Mouse (Mus musculus) hindbrain, embryonic 11.5 days (tissue): Measurements from ENCODE around the gene Cnot9. TPM values are rescaled to one million over a fixed set of nuclear protein-coding genes. Genes with fewer than 3 reads are reported as not detected.

Source experiments
- ATAC-seq: fragments of 200-750 bp; cut with Nextera tagmentation; 2 replicates; pipeline ENCODE4 v1.8.0; 2017; ENCODE audit warnings: mild to moderate bottlenecking, moderate TSS enrichment, moderate library complexity; ENCODE audit not compliant: low FRiP score
- DNase-seq: peaks from one replicate; pipeline ENCODE4 v3.0.0-alpha.2; 2015; ENCODE audit warnings: low spot score
- H3K27ac ChIP-seq: fragments of 300-500 bp; sonication (generic); 2 replicates; pipeline ENCODE4 v1.5.1; 2014; ENCODE audit warnings: mild to moderate bottlenecking, low read depth, low read length
- H3K27me3 ChIP-seq: fragments of 300-500 bp; sonication (generic); 2 replicates; pipeline ENCODE4 v1.6.1; 2014; ENCODE audit warnings: mild to moderate bottlenecking, low read length, moderate library complexity, mixed read lengths; ENCODE audit not compliant: control insufficient read depth, insufficient read depth
- H3K36me3 ChIP-seq: fragments of 300-500 bp; sonication (generic); 2 replicates; pipeline ENCODE4 v1.6.1; 2014; ENCODE audit warnings: mild to moderate bottlenecking, low read length, moderate library complexity, mixed read lengths; ENCODE audit not compliant: control insufficient read depth, insufficient read depth
- H3K4me1 ChIP-seq: fragments of 300-500 bp; sonication (generic); replicated peaks from 2 replicates; pipeline ENCODE4 v1.6.1; 2014; ENCODE audit warnings: low read length, mixed read lengths; ENCODE audit not compliant: control insufficient read depth, insufficient read depth
- H3K4me2 ChIP-seq: fragments of 300-500 bp; sonication (generic); replicated peaks from 2 replicates; pipeline ENCODE4 v1.6.1; 2014; ENCODE audit warnings: mild to moderate bottlenecking, low read depth, low read length
- H3K4me3 ChIP-seq: fragments of 300-500 bp; sonication (generic); 2 replicates; pipeline ENCODE4 v1.5.1; 2014; ENCODE audit warnings: low read depth, low read length
- H3K9ac ChIP-seq: fragments of 300-500 bp; sonication (generic); 2 replicates; pipeline ENCODE4 v1.6.1; 2014; ENCODE audit warnings: low read depth, low read length
- H3K9me3 ChIP-seq: fragments of 300-500 bp; sonication (generic); 2 replicates; pipeline ENCODE4 v1.6.1; 2016; ENCODE audit warnings: low read length; ENCODE audit not compliant: control insufficient read depth
- WGBS: fragments of 180-500 bp; shearing (Covaris S2); extraction: QIAGEN DNeasy Blood & Tissue Kit; methylation state at CpG from one replicate; pipeline ENCODE4 v1.1.7; 2014; 5-methylcytosine and 5-hydroxymethylcytosine counted together
- polyA plus RNA-seq: library from polyadenylated mRNA; unstranded; fragments of >200 nt; fragmentation: Nextera tagmentation; extraction: Ambion mirVana; gene quantifications from 2 replicates; pipeline ENCODE4 v1.2.1, GENCODE M21; 2014

Gene Cnot9
- polyA plus RNA-seq, 1 experiment from 2014 or later = 88.0 TPM

DNA sequence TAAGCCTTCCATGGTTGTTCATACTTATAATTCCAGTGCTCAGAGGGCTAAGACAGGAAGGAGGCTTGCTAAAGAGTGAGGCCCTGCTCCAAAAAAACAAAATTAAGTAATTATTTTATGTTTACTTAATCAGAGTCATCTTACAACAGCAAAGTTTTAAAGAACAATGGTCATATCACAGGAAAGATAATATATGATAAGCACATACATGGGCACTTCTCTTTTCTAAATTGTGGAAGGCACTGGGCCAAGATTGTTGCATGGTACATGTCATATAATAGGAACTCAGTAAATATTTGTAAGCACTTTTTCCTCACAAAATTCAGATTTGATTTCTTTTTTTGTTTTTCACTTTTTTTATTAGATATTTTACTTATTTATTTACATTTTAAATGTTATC lies 14.0 kb downstream of the Cnot9 start:
- Histone ChIP-seq H3K36me3 (peaks cover 4% of the 10 kb centered on the region), H3K4me1 (no peaks in the 10 kb centered on the region), H3K27me3 (no peaks in the 10 kb centered on the region), H3K4me3 (no peak overlapping the region), H3K9ac (no peak overlapping the region), H3K4me2 (no peak overlapping the region), H3K27ac (no peak overlapping the region), H3K9me3 (no peaks in the 10 kb centered on the region)
- DNase-seq (no peak), ATAC-seq (no peak)

DNA sequence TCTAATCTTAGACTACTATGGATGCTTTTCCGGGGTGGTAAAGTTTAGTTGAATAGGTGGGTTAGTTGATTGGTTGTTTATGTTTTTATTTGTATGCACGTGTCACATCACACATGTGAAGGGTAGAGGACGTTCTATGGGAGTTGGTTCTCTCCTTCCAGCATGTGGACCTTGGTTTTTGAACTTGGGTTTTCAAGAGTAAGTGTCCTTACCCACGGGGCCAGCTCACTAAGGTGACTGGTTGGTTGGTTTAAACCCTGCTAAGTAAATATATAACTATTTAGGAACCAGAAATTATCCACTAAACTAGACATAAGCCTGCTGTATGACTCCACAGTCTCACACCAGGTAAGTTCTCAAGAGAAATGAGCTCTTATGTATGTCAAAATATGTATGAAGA lies 18.9 kb downstream of the Cnot9 start:
- peaks cover 13% of the 10 kb centered on the region for H3K36me3 ChIP-seq
- no peaks in the 10 kb centered on the region for H3K9me3 ChIP-seq
- no peak for ATAC-seq
- H3K4me3 ChIP-seq = no peak overlapping the region
- no peak overlapping the region for H3K9ac ChIP-seq
- 89% methylated on average over 4 of the region's 4 CpGs for WGBS
- no peak overlapping the region for H3K27ac ChIP-seq
- no peak for DNase-seq
- no peaks in the 10 kb centered on the region for H3K4me1 ChIP-seq
- no peaks in the 10 kb centered on the region for H3K27me3 ChIP-seq
- H3K4me2 ChIP-seq = no peak overlapping the region

DNA sequence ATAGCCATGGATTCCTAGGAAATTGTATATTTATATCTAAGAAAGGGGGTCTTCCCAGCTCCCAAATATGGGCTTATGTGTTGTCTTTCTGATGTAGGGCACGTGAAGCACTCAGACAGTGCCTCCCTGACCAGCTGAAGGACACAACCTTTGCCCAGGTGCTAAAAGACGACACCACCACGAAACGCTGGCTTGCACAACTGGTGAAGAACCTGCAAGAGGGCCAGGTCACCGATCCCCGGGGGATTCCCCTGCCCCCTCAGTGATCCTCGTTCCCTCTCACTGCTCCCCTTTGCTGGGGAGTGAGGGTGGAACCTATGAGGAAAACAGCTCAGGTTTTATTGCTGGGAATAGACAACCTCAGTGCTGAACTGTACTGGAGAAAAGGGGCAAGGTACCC lies 22.7 kb downstream of the Cnot9 start:
- H3K9me3 ChIP-seq = no peaks in the 10 kb centered on the region
- no peaks in the 10 kb centered on the region for H3K4me1 ChIP-seq
- no peak overlapping the region for H3K4me2 ChIP-seq
- 92% methylated on average over 7 of the region's 7 CpGs for WGBS
- H3K27ac ChIP-seq = no peak overlapping the region
- DNase-seq = no peak
- no peak overlapping the region for H3K9ac ChIP-seq
- peaks cover 20% of the 10 kb centered on the region for H3K36me3 ChIP-seq
- H3K27me3 ChIP-seq = no peaks in the 10 kb centered on the region
- no peak for ATAC-seq
- no peak overlapping the region for H3K4me3 ChIP-seq

DNA sequence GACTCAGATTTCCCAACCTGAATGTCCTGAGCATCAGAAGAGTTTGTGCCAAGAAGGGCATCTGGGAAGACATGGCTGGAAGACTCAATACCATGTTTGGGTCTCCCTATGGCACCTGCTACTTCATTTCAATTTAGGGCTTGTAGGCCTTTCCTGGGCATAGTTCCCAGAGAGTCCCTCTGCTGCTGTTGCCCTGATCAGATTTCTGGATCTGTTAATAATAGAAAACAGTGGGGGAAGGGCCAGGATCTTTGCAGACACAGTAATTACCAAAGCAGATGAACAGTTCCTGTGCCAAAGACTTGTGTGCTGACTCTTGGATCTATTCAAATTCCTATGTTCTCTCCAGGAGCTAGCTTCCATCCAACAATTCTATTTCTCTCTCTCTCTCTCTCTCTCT lies 32.8 kb downstream of the Cnot9 start:
- DNase-seq (no peak), ATAC-seq (no peak)
- no peaks in the 10 kb centered on the region for H3K36me3 ChIP-seq

DNA sequence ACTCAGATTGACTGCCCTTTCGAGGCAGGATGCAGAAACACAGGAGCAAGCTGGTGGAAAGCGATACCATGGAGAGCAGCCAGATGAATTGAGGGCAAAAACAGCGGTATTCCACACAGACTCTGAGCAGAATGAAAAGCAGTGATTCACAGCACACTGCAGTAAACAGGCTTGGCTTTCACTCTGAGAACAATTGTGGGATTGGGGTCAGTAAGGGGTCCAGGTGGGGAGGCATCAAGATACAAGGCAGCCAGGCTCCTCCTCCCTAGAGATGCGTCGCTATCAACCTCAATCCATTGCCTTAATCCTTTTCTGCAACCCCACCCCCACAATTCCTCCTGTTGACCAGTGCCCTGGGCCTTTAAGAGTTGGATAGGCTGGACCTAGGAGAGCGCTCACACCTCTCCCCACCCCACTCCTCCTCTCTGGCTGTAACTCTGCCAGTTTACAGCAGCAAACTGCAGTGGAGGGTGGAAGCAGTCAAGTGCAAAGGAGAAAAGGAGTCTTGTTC lies 36.6 kb downstream of the Cnot9 start, which contains the start of gene Plcd4:
Plcd4 (plus strand) TSS at position 438 of the 511 bp plus-strand sequence.
- peaks cover 2% of the 10 kb centered on the region; the same call in 1 of the 2 replicates for H3K4me1 ChIP-seq
- H3K27me3 ChIP-seq = no peaks in the 10 kb centered on the region
- no peaks in the 10 kb centered on the region for H3K36me3 ChIP-seq
- no peak within 1 kb of the TSS for H3K9ac ChIP-seq
- WGBS = 10% methylated on average over 6 of the region's 6 CpGs
- no peak within 1 kb of the TSS for H3K4me2 ChIP-seq
- H3K27ac ChIP-seq = no peak within 1 kb of the TSS
- ATAC-seq (no peak), DNase-seq (peak; percentile 27)
- no peak within 1 kb of the TSS for H3K4me3 ChIP-seq
- H3K9me3 ChIP-seq = no peaks in the 10 kb centered on the region

More for the DNA sequence above, 32.8 kb downstream of the Cnot9 start:
- Histone ChIP-seq H3K27ac (no peak overlapping the region), H3K4me3 (no peak overlapping the region), H3K4me2 (no peak overlapping the region), H3K27me3 (no peaks in the 10 kb centered on the region), H3K4me1 (peaks cover 2% of the 10 kb centered on the region; the same call in 1 of the 2 replicates), H3K9me3 (no peaks in the 10 kb centered on the region), H3K9ac (no peak overlapping the region)

DNA sequence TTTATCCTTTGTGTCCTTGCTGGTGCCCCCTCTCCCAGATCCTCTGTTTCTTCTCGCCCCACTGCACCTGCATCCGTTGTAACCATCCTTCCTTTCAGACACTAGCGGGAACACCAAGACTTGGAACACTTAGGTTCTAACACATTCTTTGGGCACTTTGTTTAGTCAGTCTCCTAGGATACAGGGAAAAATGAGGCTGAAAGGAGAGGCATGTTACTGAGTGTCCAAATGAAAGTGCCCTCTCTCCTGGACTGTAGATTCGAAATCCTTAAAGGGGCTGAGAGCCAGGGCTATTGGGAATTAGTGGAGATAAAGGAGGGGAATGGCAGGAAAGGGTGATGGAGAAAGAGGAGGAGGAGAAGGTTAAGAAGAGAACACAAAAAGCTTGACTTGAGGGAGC lies 38.3 kb downstream of the Cnot9 start, which contains the start of gene Usp37:
Usp37 (minus strand) TSS at position 101 of the 400 bp plus-strand sequence.
- Histone ChIP-seq H3K9me3 (no peaks in the 10 kb centered on the region), H3K4me1 (peaks cover 2% of the 10 kb centered on the region; the same call in 1 of the 2 replicates), H3K36me3 (no peaks in the 10 kb centered on the region), H3K4me2 (no peak within 1 kb of the TSS), H3K9ac (no peak within 1 kb of the TSS), H3K27ac (no peak within 1 kb of the TSS), H3K4me3 (no peak within 1 kb of the TSS), H3K27me3 (no peaks in the 10 kb centered on the region)
- ATAC-seq = no peak
- no peak for DNase-seq
- WGBS = 45% methylated on average over 4 of the region's 4 CpGs

DNA sequence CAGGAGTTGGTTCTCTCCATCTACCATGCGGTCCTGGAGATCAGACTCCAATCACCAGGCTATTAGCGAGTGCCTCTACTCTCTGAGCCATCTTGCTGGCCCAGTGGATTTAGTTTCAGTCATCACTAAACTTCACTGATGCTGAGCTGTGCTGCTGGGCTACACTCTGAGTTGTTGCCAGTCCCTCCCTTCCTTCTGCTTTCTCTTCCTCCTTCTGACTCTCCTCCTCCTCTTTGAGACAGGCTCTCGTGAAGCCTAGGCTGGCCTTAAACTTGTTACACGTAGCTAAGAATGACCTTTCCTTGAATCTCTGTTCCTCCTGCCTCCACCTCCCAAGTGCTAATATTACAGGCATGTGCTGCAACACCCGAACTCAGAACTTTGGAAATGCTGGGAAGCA lies 53.2 kb downstream of the Cnot9 start:
- H3K36me3 ChIP-seq = no peaks in the 10 kb centered on the region
- H3K4me1 ChIP-seq = no peaks in the 10 kb centered on the region
- H3K9me3 ChIP-seq = no peaks in the 10 kb centered on the region
- no peak overlapping the region for H3K4me2 ChIP-seq
- no peak overlapping the region for H3K27ac ChIP-seq
- ATAC-seq (no peak), DNase-seq (no peak)
- no peak overlapping the region for H3K9ac ChIP-seq
- no peak overlapping the region for H3K4me3 ChIP-seq
- WGBS = 85% methylated on average over 5 of the region's 5 CpGs
- no peaks in the 10 kb centered on the region for H3K27me3 ChIP-seq

DNA sequence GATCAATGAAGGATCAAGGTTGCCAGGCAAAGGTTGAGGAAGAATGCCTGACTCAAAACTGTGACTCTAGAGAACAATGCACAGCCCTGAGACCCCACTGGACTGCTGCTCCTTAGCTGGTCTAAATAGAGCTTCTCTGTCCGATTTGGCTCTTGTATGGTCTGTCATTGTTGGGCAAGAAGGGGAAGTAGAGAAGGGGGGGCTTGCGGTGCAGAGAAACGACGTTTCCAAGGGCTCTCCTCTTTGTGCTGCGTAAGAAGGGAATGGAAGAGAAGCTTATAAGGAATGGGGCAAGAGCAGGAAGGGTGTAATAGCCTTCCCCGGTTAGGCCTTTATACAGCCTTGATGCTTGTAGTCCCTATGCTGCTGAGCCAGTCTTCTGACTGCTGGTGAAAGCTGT lies 60.0 kb downstream of the Cnot9 start:
- H3K36me3 ChIP-seq = peaks cover 15% of the 10 kb centered on the region
- H3K4me3 ChIP-seq = no peak overlapping the region
- H3K27me3 ChIP-seq = no peaks in the 10 kb centered on the region
- H3K27ac ChIP-seq = no peak overlapping the region
- ATAC-seq = no peak
- DNase-seq = no peak
- H3K9ac ChIP-seq = no peak overlapping the region
- 78% methylated on average over 6 of the region's 6 CpGs for WGBS
- H3K9me3 ChIP-seq = no peaks in the 10 kb centered on the region
- no peaks in the 10 kb centered on the region for H3K4me1 ChIP-seq
- H3K4me2 ChIP-seq = no peak overlapping the region

DNA sequence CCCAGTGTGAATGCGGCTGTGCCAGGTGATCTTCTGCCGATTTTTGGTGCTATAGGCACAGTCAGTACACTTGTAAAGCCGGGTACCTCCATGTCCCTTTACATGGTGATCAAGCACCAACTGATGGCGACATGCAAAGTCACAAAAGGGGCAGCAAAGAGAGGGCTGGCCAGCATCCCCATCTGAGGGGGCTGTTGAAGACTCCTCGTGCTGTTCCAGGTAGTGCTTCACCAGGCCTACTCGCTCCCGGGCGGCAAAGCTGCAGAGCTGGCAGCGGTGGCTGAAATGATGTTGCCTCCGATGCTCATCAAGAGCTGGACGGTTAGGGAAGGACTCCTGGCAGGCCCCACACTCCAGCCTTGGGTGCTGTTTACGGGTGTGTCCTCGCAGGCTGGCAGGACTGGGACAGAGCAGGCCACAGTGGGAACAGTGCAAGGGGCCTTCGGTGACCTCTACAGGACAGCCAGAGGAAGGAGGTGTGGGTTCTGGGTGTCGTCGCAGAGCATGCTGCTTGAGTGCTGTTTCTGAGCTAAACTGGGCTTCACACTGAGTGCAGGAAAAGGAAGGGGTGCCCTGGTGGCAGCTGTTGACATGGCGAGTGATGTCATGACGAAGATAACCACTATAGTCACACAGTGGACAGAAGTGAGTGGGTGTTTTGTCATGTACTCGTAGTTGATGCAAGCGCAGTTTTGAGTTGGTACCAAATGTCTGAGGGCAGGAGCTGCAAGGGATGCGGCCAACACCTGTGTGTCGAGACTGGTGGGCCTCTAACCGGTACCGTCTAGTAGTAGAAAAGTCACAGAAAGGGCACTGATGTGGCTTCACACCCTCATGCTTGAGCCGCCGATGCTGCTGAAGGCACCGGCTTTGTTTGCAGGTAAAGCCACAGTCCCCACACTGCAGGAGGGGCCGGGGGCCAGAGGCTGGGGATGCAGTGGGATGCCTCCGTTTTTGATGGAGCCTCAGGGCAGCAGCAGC lies 64.2 kb downstream of the Cnot9 start:
- DNase-seq (no peak), ATAC-seq (no peak)
- Histone ChIP-seq H3K4me1 (no peaks in the 10 kb centered on the region), H3K4me3 (no peak overlapping the region), H3K27ac (no peak overlapping the region), H3K36me3 (peaks cover 20% of the 10 kb centered on the region), H3K9ac (no peak overlapping the region), H3K4me2 (no peak overlapping the region), H3K9me3 (no peaks in the 10 kb centered on the region), H3K27me3 (no peaks in the 10 kb centered on the region)
- 93% methylated on average over 29 of the region's 29 CpGs for WGBS
